Mouse (Mus musculus) midbrain, embryonic 16.5 days (tissue): ENCODE results near the gene Hoxd11. TPM values are rescaled to one million over a fixed set of nuclear protein-coding genes. Genes with fewer than 3 reads are reported as not detected.

Experiments used
- ATAC-seq: fragments of 200-750 bp; cut with Nextera tagmentation; 2 replicates; pipeline ENCODE4 v1.8.0; 2017; ENCODE audit warnings: moderate TSS enrichment
- H3K27ac ChIP-seq: fragments of 300-500 bp; sonication (generic); 2 replicates; pipeline ENCODE4 v1.5.1; 2014; ENCODE audit warnings: mild to moderate bottlenecking, low read length, mixed read lengths
- H3K27me3 ChIP-seq: fragments of 300-500 bp; sonication (generic); 2 replicates; pipeline ENCODE4 v1.6.1; 2014; ENCODE audit warnings: low read depth, low read length, mixed read lengths; ENCODE audit not compliant: control insufficient read depth, insufficient read depth
- H3K36me3 ChIP-seq: fragments of 300-500 bp; sonication (generic); 2 replicates; pipeline ENCODE4 v1.6.1; 2014; ENCODE audit warnings: mild to moderate bottlenecking, low read length, moderate library complexity, mixed read lengths; ENCODE audit not compliant: control insufficient read depth, insufficient read depth
- H3K4me1 ChIP-seq: fragments of 300-500 bp; sonication (generic); 2 replicates; pipeline ENCODE4 v1.6.1; 2014; ENCODE audit warnings: mild to moderate bottlenecking, low read length, mixed read lengths; ENCODE audit not compliant: control insufficient read depth, insufficient read depth
- H3K4me2 ChIP-seq: fragments of 300-500 bp; sonication (generic); 2 replicates; pipeline ENCODE4 v1.6.1; 2014; ENCODE audit warnings: mild to moderate bottlenecking, low read length, mixed read lengths
- H3K4me3 ChIP-seq: fragments of 300-500 bp; sonication (generic); 2 replicates; pipeline ENCODE4 v1.5.1; 2014; ENCODE audit warnings: low read depth, mild to moderate bottlenecking, low read length, moderate library complexity, mixed read lengths
- H3K9ac ChIP-seq: fragments of 300-500 bp; sonication (generic); 2 replicates; pipeline ENCODE4 v1.6.1; 2014; ENCODE audit warnings: low read depth, low read length, mixed read lengths
- H3K9me3 ChIP-seq: fragments of 300-500 bp; sonication (generic); replicated peaks from 2 replicates; pipeline ENCODE4 v1.6.1; 2014; ENCODE audit warnings: mild to moderate bottlenecking, low read length, mixed read lengths; ENCODE audit not compliant: control insufficient read depth, poor library complexity, severe bottlenecking
- WGBS: fragments of 180-500 bp; shearing (Covaris S2); extraction: QIAGEN DNeasy Blood & Tissue Kit; methylation state at CpG from one replicate; pipeline ENCODE4 v1.1.7; 2014; 5-methylcytosine and 5-hydroxymethylcytosine counted together
- polyA plus RNA-seq: library from polyadenylated mRNA; unstranded; fragments of >200 nt; fragmentation: Nextera tagmentation; extraction: Ambion mirVana; gene quantifications from 2 replicates; pipeline ENCODE4 v1.2.1, GENCODE M21; 2015

The Hoxd11 gene
- polyA plus RNA-seq, 1 experiment from 2014 or later: not detected

DNA sequence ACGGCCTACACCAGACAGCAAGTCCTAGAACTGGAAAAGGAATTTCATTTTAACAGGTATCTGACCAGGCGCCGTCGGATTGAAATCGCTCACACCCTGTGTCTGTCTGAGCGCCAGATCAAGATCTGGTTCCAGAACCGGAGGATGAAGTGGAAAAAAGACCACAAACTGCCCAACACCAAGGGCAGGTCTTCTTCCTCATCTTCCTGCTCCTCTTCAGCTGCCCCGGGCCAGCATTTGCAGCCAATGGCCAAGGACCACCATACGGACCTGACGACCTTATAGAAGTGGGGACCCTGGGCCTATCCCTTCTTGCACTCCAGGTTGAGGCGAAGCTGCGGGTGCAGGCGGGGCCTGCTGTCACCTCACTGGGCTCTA, 48.9 kb downstream of the Hoxd11 start:
- WGBS: 2% methylated on average over 13 of the region's 13 CpGs
- no peaks in the 10 kb centered on the region; the same call in 1 of the 2 replicates for H3K4me1 ChIP-seq

GRCm38 (mm10) chr2:74730331-74730730, 51.0 kb downstream of the Hoxd11 start:
- Histone ChIP-seq H3K4me2 (no peak overlapping the region), H3K27me3 (peaks cover 72% of the 10 kb centered on the region), H3K9me3 (no peaks in the 10 kb centered on the region), H3K9ac (no peak overlapping the region), H3K27ac (no peak overlapping the region), H3K36me3 (no peaks in the 10 kb centered on the region), H3K4me3 (no peak overlapping the region), H3K4me1 (no peaks in the 10 kb centered on the region; the same call in 1 of the 2 replicates)
- WGBS: 4% methylated on average over 8 of the region's 8 CpGs
- no peak for ATAC-seq

More for the DNA sequence above, 48.9 kb downstream of the Hoxd11 start:
- H3K36me3 ChIP-seq: no peaks in the 10 kb centered on the region
- no peak overlapping the region for H3K4me3 ChIP-seq
- H3K27me3 ChIP-seq: peaks cover 84% of the 10 kb centered on the region
- H3K9ac ChIP-seq: no peak overlapping the region
- no peak for ATAC-seq
- H3K27ac ChIP-seq: no peak overlapping the region
- no peak overlapping the region for H3K4me2 ChIP-seq
- no peaks in the 10 kb centered on the region for H3K9me3 ChIP-seq

DNA sequence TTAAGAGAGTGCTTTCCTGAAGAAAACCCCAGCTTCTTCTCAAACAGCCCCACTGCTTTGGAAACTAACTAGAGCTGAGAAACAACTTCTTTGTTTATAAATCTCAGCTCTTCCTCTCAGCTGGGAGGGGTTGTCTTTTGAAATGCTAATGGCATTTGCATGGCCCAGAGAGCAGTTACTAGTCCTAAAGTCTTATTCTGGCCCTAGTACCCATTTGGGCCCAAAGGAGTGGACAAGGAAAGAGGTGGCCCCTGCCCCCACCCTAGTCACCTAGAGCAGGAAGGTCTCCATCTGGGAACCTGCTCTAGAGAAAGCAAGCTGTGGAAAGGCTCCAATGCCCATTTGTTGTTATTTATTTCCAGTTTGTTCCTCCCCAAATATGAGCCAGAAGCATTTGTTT, 51.7 kb downstream of the Hoxd11 start:
- no peak overlapping the region for H3K9ac ChIP-seq
- no peak overlapping the region for H3K4me2 ChIP-seq
- no peak for ATAC-seq
- H3K36me3 ChIP-seq: no peaks in the 10 kb centered on the region
- peaks cover 73% of the 10 kb centered on the region for H3K27me3 ChIP-seq
- H3K4me1 ChIP-seq: no peaks in the 10 kb centered on the region; the same call in 1 of the 2 replicates
- no peaks in the 10 kb centered on the region for H3K9me3 ChIP-seq
- H3K27ac ChIP-seq: no peak overlapping the region
- no peak overlapping the region for H3K4me3 ChIP-seq

DNA sequence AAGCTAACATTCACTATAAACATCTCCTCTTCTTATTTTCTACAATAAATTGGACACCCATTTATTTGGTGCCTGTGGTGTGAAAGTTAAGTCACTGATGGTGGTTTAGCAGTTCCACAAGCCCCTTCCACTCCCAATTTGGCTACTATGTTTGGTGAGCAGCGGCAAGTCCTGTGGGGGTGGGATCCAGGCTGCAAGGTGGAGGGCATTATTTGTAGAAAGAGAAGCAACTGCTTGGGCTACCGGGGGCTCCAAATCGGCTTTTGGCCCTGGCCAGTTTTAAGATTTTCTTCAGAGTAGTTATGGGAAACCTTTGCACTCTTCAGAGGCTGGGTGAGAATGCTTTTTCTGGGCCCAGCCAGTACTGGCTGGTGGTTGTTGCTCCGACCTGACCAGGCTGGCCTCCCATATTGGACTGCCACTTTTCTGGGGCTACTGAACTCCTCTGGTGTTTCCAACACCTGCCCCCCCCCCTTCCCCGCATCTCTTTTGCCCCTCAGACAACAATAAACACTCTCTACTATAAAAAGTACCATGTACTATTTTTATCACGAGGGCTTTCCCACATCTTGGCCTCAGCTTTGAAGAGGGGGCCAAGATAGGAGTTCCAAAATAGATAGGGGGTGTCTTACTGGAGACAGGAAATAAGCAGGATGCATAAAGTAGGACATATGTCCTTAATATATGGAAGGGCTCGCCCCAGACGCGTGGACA, 52.6 kb downstream of the Hoxd11 start:
- no peak overlapping the region for H3K27ac ChIP-seq
- H3K4me3 ChIP-seq: no peak overlapping the region
- H3K4me1 ChIP-seq: no peaks in the 10 kb centered on the region; the same call in 1 of the 2 replicates
- WGBS: 2% methylated on average over 9 of the region's 9 CpGs
- H3K9me3 ChIP-seq: no peaks in the 10 kb centered on the region
- ATAC-seq: no peak
- H3K9ac ChIP-seq: no peak overlapping the region
- peaks cover 72% of the 10 kb centered on the region for H3K27me3 ChIP-seq
- no peaks in the 10 kb centered on the region for H3K36me3 ChIP-seq
- no peak overlapping the region for H3K4me2 ChIP-seq

GRCm38 (mm10) chr2:74732513-74733316, 53.4 kb downstream of the Hoxd11 start:
- no peaks in the 10 kb centered on the region for H3K9me3 ChIP-seq
- H3K4me1 ChIP-seq: no peaks in the 10 kb centered on the region
- no peak overlapping the region for H3K4me3 ChIP-seq
- H3K27ac ChIP-seq: no peak overlapping the region
- under 1% methylated on average over 52 of the region's 52 CpGs for WGBS
- no peaks in the 10 kb centered on the region for H3K36me3 ChIP-seq
- no peak overlapping the region for H3K4me2 ChIP-seq
- peaks cover 71% of the 10 kb centered on the region for H3K27me3 ChIP-seq
- H3K9ac ChIP-seq: no peak overlapping the region
- no peak for ATAC-seq

DNA sequence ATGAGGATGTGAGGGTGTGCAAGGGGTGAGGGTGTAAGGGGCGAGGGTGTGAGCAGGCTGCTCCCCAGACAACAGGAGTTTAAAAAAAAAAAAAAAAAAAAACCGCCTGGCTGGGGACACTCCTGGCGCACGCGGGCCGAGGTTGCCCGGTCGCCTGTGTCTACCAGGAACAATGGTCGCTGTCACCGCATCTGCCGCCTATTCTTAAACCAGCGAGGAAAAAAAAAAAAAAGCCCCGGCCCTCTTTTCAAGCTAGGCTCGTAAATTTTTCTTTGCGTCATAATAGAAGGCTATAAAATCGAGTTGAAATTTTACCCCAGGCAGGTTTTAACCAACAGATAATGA, 53.9 kb downstream of the Hoxd11 start:
- no peak overlapping the region for H3K9ac ChIP-seq
- H3K4me3 ChIP-seq: no peak overlapping the region
- 0% methylated on average over 16 of the region's 16 CpGs for WGBS
- no peaks in the 10 kb centered on the region for H3K36me3 ChIP-seq
- no peaks in the 10 kb centered on the region for H3K9me3 ChIP-seq
- peaks cover 72% of the 10 kb centered on the region for H3K27me3 ChIP-seq
- ATAC-seq: no peak
- no peak overlapping the region for H3K27ac ChIP-seq
- H3K4me2 ChIP-seq: no peak overlapping the region
- no peaks in the 10 kb centered on the region for H3K4me1 ChIP-seq

DNA sequence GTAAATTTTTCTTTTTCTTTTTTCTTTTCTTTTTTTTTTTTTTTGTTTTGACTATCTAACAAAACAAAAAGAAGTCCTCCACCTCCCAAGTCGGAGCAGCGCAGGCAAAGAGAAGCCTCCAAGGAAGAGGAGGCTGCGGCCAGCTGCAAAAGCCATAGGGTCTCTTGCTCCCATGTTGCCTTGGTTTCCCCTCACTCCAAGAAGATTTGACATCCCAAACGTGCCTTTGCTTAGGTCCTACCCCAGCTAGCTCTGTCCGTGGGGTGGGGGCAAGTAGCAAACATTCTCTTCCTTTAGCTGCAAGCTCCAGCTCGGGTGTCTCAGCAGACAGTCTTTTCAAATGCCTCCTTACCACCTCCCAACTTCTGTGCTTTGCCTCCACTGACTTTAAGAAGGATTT, 54.4 kb downstream of the Hoxd11 start:
- ATAC-seq: no peak
- no peaks in the 10 kb centered on the region for H3K36me3 ChIP-seq
- peaks cover 74% of the 10 kb centered on the region for H3K27me3 ChIP-seq
- H3K9ac ChIP-seq: no peak overlapping the region
- no peak overlapping the region for H3K4me2 ChIP-seq
- H3K4me3 ChIP-seq: no peak overlapping the region
- no peaks in the 10 kb centered on the region for H3K4me1 ChIP-seq
- under 1% methylated on average over 6 of the region's 6 CpGs for WGBS
- H3K9me3 ChIP-seq: no peaks in the 10 kb centered on the region
- H3K27ac ChIP-seq: no peak overlapping the region

DNA sequence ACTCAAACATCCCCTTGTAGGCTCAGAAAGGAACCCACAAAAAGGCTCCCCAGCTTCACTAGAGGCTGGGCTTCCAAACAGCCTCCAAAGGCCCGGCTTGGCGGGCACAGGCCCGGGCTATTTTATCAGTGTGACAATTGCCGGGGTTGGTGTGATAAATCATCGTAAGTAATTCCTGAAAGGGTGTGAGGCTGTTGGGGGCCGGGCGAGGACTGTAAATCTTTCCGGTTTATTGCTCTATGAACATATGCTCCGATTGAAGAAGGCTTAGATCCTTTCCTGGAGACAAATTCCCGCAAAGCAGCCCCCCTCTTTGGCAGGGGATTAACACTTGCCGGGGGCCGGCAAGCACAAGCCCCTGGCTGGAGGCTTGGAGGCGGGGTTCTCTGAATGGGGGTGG, 55.1 kb downstream of the Hoxd11 start:
- no peak overlapping the region for H3K4me2 ChIP-seq
- no peak for ATAC-seq
- no peaks in the 10 kb centered on the region for H3K4me1 ChIP-seq
- no peaks in the 10 kb centered on the region for H3K36me3 ChIP-seq
- no peak overlapping the region for H3K9ac ChIP-seq
- no peaks in the 10 kb centered on the region for H3K9me3 ChIP-seq
- WGBS: 0% methylated on average over 13 of the region's 13 CpGs
- H3K4me3 ChIP-seq: no peak overlapping the region
- peaks cover 77% of the 10 kb centered on the region for H3K27me3 ChIP-seq
- H3K27ac ChIP-seq: no peak overlapping the region
